Mouse (Mus musculus) adipocyte (in vitro differentiated cells): ENCODE data around the gene Fam151a.
"Not testable (repeated sequence)": the region's sequence is repeated elsewhere in the genome, so short reads cannot be mapped to it uniquely, and the experiment has no call there.

Source experiments
- DNase-seq: peaks from one replicate; pipeline ENCODE4 v3.0.0-alpha.2; 2016; ENCODE audit warnings: low spot score

Gene Fam151a

GRCm38 (mm10) chr4:106776998-106777397, 43.3 kb downstream of the Fam151a start:
- no peak for DNase-seq

DNA sequence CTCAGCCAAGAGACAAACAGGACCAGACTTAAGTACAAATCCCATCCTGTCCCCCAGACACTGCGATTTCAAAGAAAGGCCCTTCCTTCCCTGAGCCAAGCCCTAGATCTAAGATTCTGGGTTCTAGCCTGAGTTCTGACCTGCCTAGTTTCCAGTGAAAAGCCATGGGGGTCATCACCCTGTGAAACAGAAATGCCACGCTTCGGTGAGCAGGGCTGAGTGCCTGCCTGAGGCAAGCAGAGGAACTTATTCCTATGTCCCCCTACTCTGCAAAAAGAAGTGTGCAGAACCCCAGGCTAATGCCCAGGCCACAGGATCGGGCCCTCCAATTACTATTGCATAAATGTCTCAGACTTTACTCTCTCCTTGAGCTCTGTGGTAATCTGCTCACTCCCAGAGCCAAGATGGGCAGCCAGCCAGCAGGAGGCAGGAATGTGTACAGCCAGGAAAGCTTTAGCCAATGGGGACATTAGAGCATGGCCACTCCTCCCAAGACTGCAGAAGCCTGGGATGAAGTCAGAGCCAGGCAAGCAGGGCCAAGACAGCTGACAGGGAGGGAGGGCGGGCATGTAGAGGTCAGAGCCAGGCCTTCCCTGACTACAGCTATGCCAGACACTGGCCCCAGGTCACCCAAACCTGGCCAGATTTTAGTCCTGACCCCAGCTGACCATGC, 44.6 kb downstream of the Fam151a start:
- peak; percentile 100 for DNase-seq

GRCm38 (mm10) chr4:106780045-106780444, 46.4 kb downstream of the Fam151a start:
- DNase-seq = no peak

DNA sequence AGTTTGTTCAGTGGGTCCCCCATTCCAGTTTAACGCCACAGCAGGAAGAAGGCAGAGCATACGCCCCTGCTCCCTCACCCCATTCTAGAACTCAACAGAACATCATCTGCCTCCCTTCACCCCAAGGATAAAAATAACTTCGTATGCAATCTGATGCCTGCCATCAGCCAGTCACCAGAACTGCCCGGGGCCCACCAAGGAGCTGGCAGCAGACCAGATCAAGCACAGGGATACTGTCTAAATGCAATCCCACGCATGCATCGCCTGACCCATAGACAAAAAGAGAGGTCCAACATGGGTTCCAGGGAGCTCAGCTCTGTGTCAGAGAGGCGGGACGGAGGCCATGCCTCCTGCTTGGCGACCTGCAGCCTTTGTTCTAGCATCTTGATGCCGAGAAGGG, 49.4 kb downstream of the Fam151a start:
- no peak for DNase-seq

- no peak for DNase-seq
Measured at GRCm38 (mm10) chr4:106784806-106785205, 51.1 kb downstream of the Fam151a start.

DNA sequence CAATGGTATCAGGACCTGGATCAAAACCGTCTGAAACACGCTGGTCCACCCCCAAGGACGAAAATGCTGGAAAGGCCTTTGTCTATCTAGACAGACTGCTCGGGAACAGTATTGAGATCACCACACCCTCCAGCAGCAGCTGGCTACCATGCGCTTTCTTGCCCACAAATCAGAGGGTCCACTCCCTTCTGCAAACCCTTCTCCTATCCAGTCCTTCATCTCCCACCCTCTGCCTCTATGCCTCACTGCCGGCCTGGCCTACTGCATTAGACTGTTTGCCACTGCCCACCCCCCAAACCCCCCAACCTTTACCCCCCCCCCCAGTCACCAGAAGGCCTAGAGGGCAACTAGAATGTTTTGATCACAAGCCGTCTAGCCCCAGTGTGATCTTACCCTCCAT, 51.7 kb downstream of the Fam151a start:
- no peak for DNase-seq

DNA sequence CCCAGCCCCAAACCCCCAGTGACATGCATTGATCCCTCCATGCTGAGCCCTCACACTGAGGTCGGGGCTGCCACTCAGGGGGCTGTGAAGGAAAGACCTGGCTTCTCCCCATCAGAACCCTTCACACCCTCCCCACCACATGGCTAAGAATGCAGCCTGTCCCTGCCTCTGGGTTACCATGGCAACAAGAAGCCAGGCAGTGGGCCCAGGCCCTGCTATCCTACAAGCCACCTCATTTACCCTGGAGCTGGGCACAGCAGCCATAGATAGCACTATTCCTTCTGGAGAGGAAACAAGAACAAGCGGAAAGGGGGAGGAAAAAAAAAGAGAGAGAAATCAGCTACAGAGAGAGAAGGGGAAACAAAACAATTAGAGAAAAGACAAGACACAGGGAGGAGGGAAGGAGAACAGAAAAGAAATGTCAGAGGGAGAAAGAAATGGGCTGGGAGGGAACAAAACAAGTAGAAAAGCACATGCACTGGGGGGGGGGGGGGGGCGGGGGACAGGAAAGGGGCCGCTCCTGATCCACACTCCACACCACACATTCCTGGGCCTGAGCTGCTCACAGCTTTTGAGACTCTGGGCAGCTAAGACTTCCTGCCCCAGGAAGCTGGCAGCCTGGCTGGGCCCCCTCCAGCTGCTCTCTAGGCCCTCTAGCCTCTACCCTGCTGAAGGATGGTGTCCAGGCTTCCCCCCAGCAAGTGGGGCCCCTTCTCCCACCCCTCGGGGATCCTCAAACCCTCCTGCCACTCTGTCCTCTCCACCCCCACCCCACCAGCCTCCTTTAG, 52.3 kb downstream of the Fam151a start:
- DNase-seq = peak; percentile 22

- no peak for DNase-seq
Measured at GRCm38 (mm10) chr4:106787830-106788229, 54.1 kb downstream of the Fam151a start.

- DNase-seq = no peak
Measured at GRCm38 (mm10) chr4:106788627-106789026, 54.9 kb downstream of the Fam151a start.

GRCm38 (mm10) chr4:106789705-106790104, 56.0 kb downstream of the Fam151a start:
- DNase-seq = no peak

DNA sequence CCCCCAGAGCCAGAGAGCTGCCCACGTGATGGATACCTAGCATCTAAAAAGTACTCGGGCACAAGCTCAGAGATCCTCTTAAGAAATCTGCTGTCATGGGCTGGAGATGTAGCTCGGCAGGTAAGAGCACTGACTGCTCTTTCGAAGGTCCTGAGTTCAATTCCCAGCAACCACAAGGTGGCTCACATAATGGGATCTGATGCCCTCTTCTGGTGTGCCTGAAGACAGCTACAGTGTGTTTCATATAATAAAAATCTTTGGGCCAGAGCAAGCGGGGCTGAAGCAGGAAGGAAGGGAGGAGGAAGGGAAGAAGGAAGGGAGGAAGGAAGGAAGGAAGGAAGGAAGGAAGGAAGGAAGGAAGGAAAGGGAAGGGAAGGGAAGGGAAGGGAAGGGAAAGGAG, 56.5 kb downstream of the Fam151a start:
- DNase-seq = not testable (repeated sequence)

DNA sequence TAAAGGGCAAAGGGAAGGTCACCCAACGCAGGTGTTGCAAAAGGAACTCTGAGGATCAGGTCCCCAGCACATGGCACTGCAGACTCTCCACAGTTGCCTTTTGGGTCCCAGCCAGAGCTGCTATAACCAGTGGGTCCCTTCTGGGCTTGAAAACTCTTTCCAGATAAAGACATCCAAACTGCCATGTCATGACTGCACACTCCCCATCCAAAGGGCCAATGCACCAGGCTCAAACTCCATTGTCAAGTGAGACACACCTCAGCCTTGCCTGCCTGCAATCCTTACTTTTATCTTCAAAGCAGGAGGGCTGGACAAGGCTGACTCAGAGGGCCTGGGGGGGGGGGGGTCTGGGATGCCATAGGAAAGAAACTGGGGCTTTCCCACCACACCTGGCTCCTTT, 57.2 kb downstream of the Fam151a start:
- no peak for DNase-seq

DNA sequence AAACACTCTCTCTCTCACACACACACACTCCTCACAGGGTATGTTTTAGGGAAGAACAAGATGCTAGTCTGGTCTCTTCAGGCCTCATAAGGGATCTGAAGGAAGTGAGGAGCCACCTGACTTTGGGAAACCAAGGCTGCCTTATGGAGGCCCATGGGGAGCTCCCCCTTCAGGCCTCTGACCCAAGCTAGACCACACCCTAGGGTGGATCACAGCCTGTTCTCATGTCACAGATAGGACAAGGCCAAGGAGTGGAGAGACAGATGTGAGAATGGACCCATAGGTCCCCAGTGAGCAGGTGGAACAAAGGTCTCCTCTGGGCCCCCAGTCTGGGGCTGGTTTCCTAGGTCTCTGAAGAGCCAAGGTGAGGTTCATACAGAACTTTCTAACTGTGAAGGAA, 58.6 kb downstream of the Fam151a start:
- no peak for DNase-seq

- not testable (repeated sequence) for DNase-seq
Measured at GRCm38 (mm10) chr4:106793826-106794225, 60.1 kb downstream of the Fam151a start.

GRCm38 (mm10) chr4:106794247-106794646, 60.6 kb downstream of the Fam151a start:
- no peak for DNase-seq

- DNase-seq = no peak
Measured at GRCm38 (mm10) chr4:106795289-106795688, 61.6 kb downstream of the Fam151a start.
